Mouse (Mus musculus): ENCODE data around the gene Cecr2.

DNA sequence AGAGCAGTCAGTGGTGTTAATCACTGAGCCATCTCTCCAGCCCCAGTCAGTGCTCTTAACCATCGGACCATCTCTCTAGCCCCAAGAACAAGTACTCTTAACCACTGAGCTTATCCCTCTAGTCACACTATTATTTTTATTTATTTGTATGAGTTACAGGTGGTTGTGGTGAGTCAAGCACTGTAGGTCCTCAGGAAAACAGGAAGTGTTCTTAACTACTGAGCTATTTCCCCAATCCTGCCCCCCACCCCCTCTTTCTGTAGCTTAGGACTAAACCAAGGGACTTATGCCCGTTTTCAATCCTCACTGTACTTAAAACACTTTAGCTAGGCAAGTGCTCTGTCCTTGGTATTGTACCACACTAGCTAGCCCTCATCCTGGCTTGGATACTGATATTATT lies 17.2 kb downstream of the Cecr2 start:
- TF ChIP-seq CTCF (IDR thresholded peaks at IDR 0.05; ENCODE audit: low read depth, low read length): no peak
- TF ChIP-seq POLR2A (IDR thresholded peaks at IDR 0.05; ENCODE audit: extremely low read depth, insufficient read depth, low read length): no peak
